Mouse (Mus musculus) adrenal gland, postnatal 0 days (tissue): ENCODE data around the gene Arvcf. TPM values are rescaled to one million over a fixed set of nuclear protein-coding genes. Genes with fewer than 3 reads are reported as not detected.
A peak's percentile ranks its signal among the peaks of the same experiment; 100 is the strongest.

Experiments
- microRNA-seq: library from miRNA; unstranded; fragments of <30 nt; microRNA quantifications from one replicate; pipeline ENCODE4, GENCODE M21; 2016; ENCODE audit warnings: borderline replicate concordance; ENCODE audit not compliant: insufficient number of aligned reads
- polyA plus RNA-seq: library from polyadenylated mRNA; unstranded; fragments of >200 nt; fragmentation: Nextera tagmentation; extraction: Ambion mirVana; gene quantifications from 2 replicates; pipeline ENCODE4 v1.2.1, GENCODE M21; 2015

The Arvcf gene
- polyA plus RNA-seq: 20.3 and 24.3 TPM in 2 replicates

GRCm38 (mm10) chr16:18347931-18348600 lies at the start of gene Arvcf, which contains the start of gene Tango2:
Gene Arvcf, plus strand, starts transcription at chr16:18348182.
Gene Tango2, minus strand, starts transcription at chr16:18348103.

GRCm38 (mm10) chr16:18426215-18426791 lies 78.3 kb downstream of the Arvcf start, which contains the start of gene Txnrd2:
Gene Txnrd2, plus strand, starts transcription at chr16:18426384.

GRCm38 (mm10) chr16:18426802-18427280 lies 78.9 kb downstream of the Arvcf start, which contains the start of gene Comt:
Gene Comt, minus strand, starts transcription at chr16:18426852.

Small RNA genes lying within 50 kb of the gene (microRNA-seq; reads per million reads assigned to microRNA genes)
- not detected for gene Gm26219
- 315 reads per million, percentile 58 among the genes with 10 or more reads in this experiment for gene Mir185

Other genes with a start within 250 kb of the Arvcf start
- gene Rtn4r, start 220.5 kb upstream of the Arvcf start, polyA plus RNA-seq: 1.0 and 1.9 TPM in 2 replicates
- gene Ccdc188, start 130.3 kb upstream of the Arvcf start, polyA plus RNA-seq: 0.09 TPM in 1 of 2 replicates, not detected in the other
- 10.3 and 14.5 TPM in 2 replicates for gene Zdhhc8, start 113.0 kb upstream of the Arvcf start, polyA plus RNA-seq
- 45.5 and 59.5 TPM in 2 replicates for gene Trmt2a, start 99.5 kb upstream of the Arvcf start, polyA plus RNA-seq
- 348 and 379 TPM in 2 replicates for gene Ranbp1, start 99.5 kb upstream of the Arvcf start, polyA plus RNA-seq
- 0.58 and 2.1 TPM in 2 replicates for gene Gm49776, start 89.9 kb upstream of the Arvcf start, polyA plus RNA-seq
- 10.4 and 10.8 TPM in 2 replicates for gene Dgcr8, start 58.9 kb upstream of the Arvcf start, polyA plus RNA-seq
- gene Tango2, start 79 bp upstream of the Arvcf start, polyA plus RNA-seq: 53.7 and 54.3 TPM in 2 replicates
- 37.9 and 76.8 TPM in 2 replicates for gene Txnrd2, start 78.2 kb downstream of the Arvcf start, polyA plus RNA-seq
- 116 and 160 TPM in 2 replicates for gene Comt, start 78.7 kb downstream of the Arvcf start, polyA plus RNA-seq
- 8.8 and 11.4 TPM in 2 replicates for gene Gnb1l, start 150.5 kb downstream of the Arvcf start, polyA plus RNA-seq
- gene Rtl10, start 150.7 kb downstream of the Arvcf start, polyA plus RNA-seq: 0.47 and 0.90 TPM in 2 replicates
- 0.11 TPM in 1 of 2 replicates, not detected in the other for gene Tbx1, start 242.5 kb downstream of the Arvcf start, polyA plus RNA-seq